ENCODE assay signal across 14 mouse cellular contexts in the genomic region with DNA sequence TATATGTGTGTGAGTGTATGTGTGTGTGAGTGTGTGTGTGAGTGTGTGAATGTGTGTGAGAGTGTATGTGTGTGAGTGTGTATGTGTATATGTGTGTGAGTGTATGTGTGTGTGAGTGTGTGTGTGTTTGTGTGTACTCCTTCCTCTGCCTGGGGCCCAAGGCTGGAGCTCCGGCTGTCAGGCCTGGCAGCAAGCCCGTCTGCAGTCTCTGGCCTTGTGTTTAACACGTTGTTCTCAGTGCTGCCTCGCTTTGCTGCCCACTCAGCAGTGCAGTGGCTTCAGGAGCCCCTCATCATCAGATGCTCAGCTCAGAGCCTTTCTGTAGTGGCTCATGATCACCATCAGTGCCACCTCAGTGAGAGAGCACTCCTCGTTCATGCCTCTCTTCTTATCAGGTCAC.
DNase-seq lines count a peak whose midpoint lies in the region; ATAC-seq lines count a peak whose summit lies in the region.
"Had no signal": no experiment of that assay in that cellular context is flagged by ENCODE, and none has a peak within 500 bp of the region (broad histone marks: within the 10 kb centered on the region; RNA-seq: fewer than 3 reads in every experiment).

No protein-coding gene starts in this region.

- WGBS in heart, embryonic 11.5 days (ENCODE audit: insufficient replicate concordance) = 68% methylated on average over 5 of the region's 5 CpGs

- H3K4me3 ChIP-seq in heart, embryonic 11.5 days (ENCODE audit: low read depth, low read length) = no peak overlapping the region
- H3K4me3 ChIP-seq: embryonic facial prominence, embryonic 12.5 days; heart, embryonic 10.5 days; midbrain, embryonic 15.5 days had no signal

- no peak for ATAC-seq in heart, embryonic 11.5 days (replicated peaks; ENCODE audit: insufficient number of reproducible peaks, low FRiP score, low TSS enrichment)
- ATAC-seq: midbrain, embryonic 15.5 days had no signal

- no peak overlapping the region for H3K4me2 ChIP-seq in heart, embryonic 11.5 days
- H3K4me2 ChIP-seq: embryonic facial prominence, embryonic 12.5 days; hindbrain, embryonic 14.5 days; midbrain, embryonic 15.5 days had no signal

- H3K27ac ChIP-seq in heart, embryonic 11.5 days (ENCODE audit: low read depth, low read length) = no peak overlapping the region
- H3K27ac ChIP-seq: embryonic facial prominence, embryonic 12.5 days; heart, embryonic 10.5 days; hindbrain, embryonic 14.5 days; midbrain, embryonic 15.5 days had no signal

- no peaks in the 10 kb centered on the region for H3K36me3 ChIP-seq in heart, embryonic 11.5 days (ENCODE audit: control insufficient read depth, insufficient read depth, low read length)
- H3K36me3 ChIP-seq: embryonic facial prominence, embryonic 12.5 days; heart, embryonic 10.5 days; midbrain, embryonic 15.5 days had no signal

- no peaks in the 10 kb centered on the region for H3K9me3 ChIP-seq in heart, embryonic 11.5 days (replicated peaks; ENCODE audit: control insufficient read depth, low read length)
- H3K9me3 ChIP-seq: embryonic facial prominence, embryonic 12.5 days; heart, embryonic 10.5 days; midbrain, embryonic 15.5 days had no signal

- no peaks in the 10 kb centered on the region for H3K4me1 ChIP-seq in heart, embryonic 11.5 days (ENCODE audit: control insufficient read depth, insufficient read depth, low read length)
- H3K4me1 ChIP-seq: embryonic facial prominence, embryonic 12.5 days; midbrain, embryonic 15.5 days had no signal

- intact Hi-C loops in gastrocnemius, postnatal 36 days (cut with DNase I) = no loop called here

- no peak overlapping the region for H3K9ac ChIP-seq in heart, embryonic 11.5 days (ENCODE audit: low read depth, low read length)
- H3K9ac ChIP-seq: embryonic facial prominence, embryonic 12.5 days; hindbrain, embryonic 14.5 days; liver, postnatal 0 days; midbrain, embryonic 15.5 days had no signal

- DNase-seq in gastrocnemius, postnatal 10 days = peak; percentile 23
- DNase-seq in gastrocnemius, postnatal 36 days = no peak
- peak; percentile 31 for DNase-seq in ovary, adult 18-20 months (ENCODE audit: low spot score)
- no peak for DNase-seq in ovary, postnatal 10 days (ENCODE audit: low spot score)
- peak; percentile 48 to 54 for DNase-seq in cerebellum, adult 18-20 months
- peak; percentile 31 to 46 for DNase-seq in layer of hippocampus, postnatal 14 days (ENCODE audit: low spot score in 2 of 2)
- no peak for DNase-seq in Muller cell, postnatal 12 days (ENCODE audit: inconsistent ontology term)
- DNase-seq: kidney, postnatal 10 days; liver, postnatal 0 days had no signal

- no peaks in the 10 kb centered on the region for H3K27me3 ChIP-seq in heart, embryonic 11.5 days (ENCODE audit: control insufficient read depth, insufficient read depth, low read length)
- H3K27me3 ChIP-seq: embryonic facial prominence, embryonic 12.5 days; midbrain, embryonic 15.5 days had no signal

Comparison
In these comparisons a context has a peak if more than half of its experiments do, and no peak if none do; other contexts are left out.
1. DNase-seq: peak in gastrocnemius, postnatal 10 days (single experiment), ovary, adult 18-20 months (single experiment), cerebellum, adult 18-20 months (2 of 2) and layer of hippocampus, postnatal 14 days (2 of 2); none in gastrocnemius, postnatal 36 days (0 of 2), ovary, postnatal 10 days (single experiment) and Muller cell, postnatal 12 days (single experiment).